Mouse (Mus musculus) midbrain, embryonic 13.5 days (tissue): ENCODE data around the gene Fam89b. TPM values are rescaled to one million over a fixed set of nuclear protein-coding genes. Genes with fewer than 3 reads are reported as not detected.
A peak's percentile ranks its signal among the peaks of the same experiment; 100 is the strongest.

Experiments
- ATAC-seq: fragments of 200-750 bp; cut with Nextera tagmentation; 2 replicates; pipeline ENCODE4 v1.8.0; 2017; ENCODE audit warnings: mild to moderate bottlenecking, moderate TSS enrichment, moderate library complexity
- H3K27ac ChIP-seq: fragments of 300-500 bp; sonication (generic); 2 replicates; pipeline ENCODE4 v1.5.1; 2015; ENCODE audit warnings: inconsistent platforms, mild to moderate bottlenecking, moderate library complexity
- H3K27me3 ChIP-seq: fragments of 300-500 bp; sonication (generic); 2 replicates; pipeline ENCODE4 v1.6.1; 2015; ENCODE audit warnings: mild to moderate bottlenecking, inconsistent platforms
- H3K36me3 ChIP-seq: fragments of 300-500 bp; sonication (generic); 2 replicates; pipeline ENCODE4 v1.6.1; 2015; ENCODE audit warnings: mild to moderate bottlenecking, inconsistent platforms
- H3K4me1 ChIP-seq: fragments of 300-500 bp; sonication (generic); replicated peaks from 2 replicates; pipeline ENCODE4 v1.6.1; 2015; ENCODE audit warnings: inconsistent platforms
- H3K4me2 ChIP-seq: fragments of 300-500 bp; sonication (generic); replicated peaks from 2 replicates; pipeline ENCODE4 v1.6.1; 2015; ENCODE audit warnings: moderate library complexity, mild to moderate bottlenecking, inconsistent platforms
- H3K4me3 ChIP-seq: fragments of 300-500 bp; sonication (generic); replicated peaks from 2 replicates; pipeline ENCODE4 v1.5.1; 2015; ENCODE audit warnings: mild to moderate bottlenecking, inconsistent platforms
- H3K9ac ChIP-seq: fragments of 300-500 bp; sonication (generic); replicated peaks from 2 replicates; pipeline ENCODE4 v1.6.1; 2015; ENCODE audit warnings: mild to moderate bottlenecking, inconsistent platforms
- H3K9me3 ChIP-seq: fragments of 300-500 bp; sonication (generic); 2 replicates; pipeline ENCODE4 v1.6.1; 2016; ENCODE audit warnings: mild to moderate bottlenecking, inconsistent platforms
- WGBS: fragments of 180-500 bp; shearing (Covaris S2); methylation state at CpG from one replicate; pipeline ENCODE4 v1.1.7; 2015; 5-methylcytosine and 5-hydroxymethylcytosine counted together
- polyA plus RNA-seq: library from polyadenylated mRNA; unstranded; fragments of >200 nt; fragmentation: Nextera tagmentation; extraction: Ambion mirVana; gene quantifications from 2 replicates; pipeline ENCODE4 v1.2.1, GENCODE M21; 2015

Gene Fam89b
- polyA plus RNA-seq, 1 experiment from 2014 or later = 197 TPM

- 1% methylated on average over 47 of the region's 47 CpGs for WGBS
- Histone ChIP-seq H3K9me3 (no peaks in the 10 kb centered on the region), H3K9ac (peak overlapping the region; percentile 82), H3K27ac (peak overlapping the region; percentile 79), H3K4me3 (peak overlapping the region; percentile 84), H3K27me3 (peaks cover 8% of the 10 kb centered on the region; the same call in 1 of the 2 replicates), H3K36me3 (peaks cover 5% of the 10 kb centered on the region; the same call in 1 of the 2 replicates), H3K4me2 (peak overlapping the region; percentile 97), H3K4me1 (peaks cover 45% of the 10 kb centered on the region)
- ATAC-seq = peak; percentile 84
Measured at GRCm38 (mm10) chr19:5731264-5731978, 2.0 kb upstream of the Fam89b start.

DNA sequence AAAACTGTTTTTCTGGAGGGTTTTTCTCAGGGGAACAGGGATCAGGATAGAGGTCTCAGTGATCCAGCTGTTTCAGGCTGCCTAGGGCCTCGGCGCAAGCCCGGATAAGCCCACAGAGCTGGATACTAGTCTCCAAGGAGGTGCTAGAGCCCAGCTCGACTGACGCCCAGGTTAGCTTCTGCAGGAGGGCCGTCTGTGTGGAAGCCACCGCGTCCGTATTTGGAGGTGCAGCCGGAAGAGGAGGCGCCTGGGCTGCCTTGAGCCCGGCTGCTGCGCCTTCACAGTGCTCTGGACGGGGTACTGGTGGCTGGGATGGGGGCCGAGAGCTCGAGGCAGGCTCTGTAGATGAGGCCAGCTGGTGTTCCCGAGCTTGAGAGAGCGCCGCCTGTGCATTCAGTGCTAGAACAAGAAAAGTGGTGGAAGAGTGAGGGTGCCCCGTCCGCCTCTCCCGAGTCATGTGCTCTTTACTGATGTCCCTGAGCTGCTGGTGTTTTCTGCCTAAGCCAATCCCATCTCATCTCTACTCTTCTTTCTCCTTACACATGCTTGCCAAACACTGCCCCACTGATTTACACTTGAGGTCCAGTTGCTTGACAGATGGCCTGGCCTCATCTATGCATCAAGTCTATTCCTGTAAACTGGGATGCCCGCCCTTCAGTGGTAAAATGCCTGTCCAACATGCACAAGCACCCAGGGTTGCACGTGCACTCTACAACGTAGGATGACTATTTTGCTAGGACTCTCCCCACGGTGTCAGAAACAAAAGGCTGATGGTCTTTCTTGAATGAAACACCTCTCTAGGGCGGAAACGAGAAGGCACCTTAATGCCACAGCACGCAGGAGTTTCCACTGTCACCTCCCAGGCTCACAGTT lies 1.1 kb upstream of the Fam89b start:
- 0 out of 2 replicates have a peak overlapping the region, but pooled peaks have one; percentile 98 for H3K27ac ChIP-seq
- H3K4me3 ChIP-seq = peak overlapping the region; percentile 95
- no peaks in the 10 kb centered on the region for H3K9me3 ChIP-seq
- H3K9ac ChIP-seq = peak overlapping the region; percentile 99
- 75% methylated on average over 29 of the region's 29 CpGs for WGBS
- H3K4me1 ChIP-seq = peaks cover 54% of the 10 kb centered on the region
- ATAC-seq = no peak
- H3K27me3 ChIP-seq = peaks cover 8% of the 10 kb centered on the region; the same call in 1 of the 2 replicates
- H3K4me2 ChIP-seq = peak overlapping the region; percentile 97
- peaks cover 9% of the 10 kb centered on the region for H3K36me3 ChIP-seq

DNA sequence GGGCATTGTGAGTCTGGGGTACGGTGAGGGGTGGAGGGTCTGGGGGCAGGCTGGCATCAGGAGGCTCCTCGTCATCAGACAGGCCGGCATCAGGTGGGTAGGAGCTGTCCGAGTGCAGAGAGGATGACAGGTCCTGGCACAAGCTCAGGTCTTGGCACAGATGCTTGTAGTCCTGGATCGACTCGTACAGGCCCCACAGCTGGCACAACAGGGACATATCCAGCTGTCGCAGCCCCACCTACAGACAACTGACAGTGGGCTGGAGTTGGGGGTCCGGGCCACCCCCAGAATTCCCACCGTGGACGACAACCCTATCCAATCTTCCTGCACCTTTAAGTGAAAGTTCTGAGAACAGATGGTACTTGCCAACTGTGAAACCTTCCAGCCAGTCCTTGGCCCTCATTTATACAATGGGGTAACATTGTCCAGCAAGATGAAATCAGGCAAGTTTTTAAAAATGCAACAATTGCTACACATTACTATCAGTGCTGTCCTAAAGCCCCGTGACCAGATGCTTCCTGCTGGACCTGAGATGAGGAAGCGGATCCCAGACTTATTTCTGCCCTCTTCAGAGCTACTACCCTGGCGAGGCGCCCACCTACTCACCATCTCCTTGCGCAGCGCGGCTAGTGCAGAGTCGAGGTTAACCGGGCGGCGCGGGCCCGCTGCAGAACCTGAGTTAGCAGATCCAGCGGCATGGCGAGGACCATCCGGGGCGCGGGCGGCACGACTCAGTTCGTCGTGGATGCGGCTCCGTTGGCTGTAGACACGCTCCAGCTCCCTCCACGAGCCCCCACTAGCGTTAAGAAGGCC lies 616 bp downstream of the Fam89b start:
- Histone ChIP-seq H3K4me2 (peak overlapping the region; percentile 97), H3K9me3 (no peaks in the 10 kb centered on the region), H3K27me3 (no peaks in the 10 kb centered on the region), H3K36me3 (peaks cover 26% of the 10 kb centered on the region), H3K27ac (peak overlapping the region; percentile 98), H3K9ac (peak overlapping the region; percentile 99), H3K4me1 (peaks cover 66% of the 10 kb centered on the region), H3K4me3 (peak overlapping the region; percentile 95)
- WGBS = 8% methylated on average over 37 of the region's 37 CpGs
- peak; percentile 29 for ATAC-seq

GRCm38 (mm10) chr19:5727701-5728100 lies 1.8 kb downstream of the Fam89b start:
- Histone ChIP-seq H3K4me1 (peaks cover 66% of the 10 kb centered on the region), H3K27ac (no peak overlapping the region), H3K9me3 (no peaks in the 10 kb centered on the region), H3K36me3 (peaks cover 33% of the 10 kb centered on the region), H3K9ac (peak overlapping the region; percentile 99), H3K4me3 (peak overlapping the region; percentile 95), H3K27me3 (no peaks in the 10 kb centered on the region), H3K4me2 (peak overlapping the region; percentile 97)
- no peak for ATAC-seq
- WGBS = 4% methylated on average over 14 of the region's 14 CpGs

GRCm38 (mm10) chr19:5726961-5727578 lies 2.4 kb downstream of the Fam89b start:
- Histone ChIP-seq H3K4me1 (peaks cover 66% of the 10 kb centered on the region), H3K36me3 (peaks cover 39% of the 10 kb centered on the region), H3K4me3 (peak overlapping the region; percentile 95), H3K27me3 (no peaks in the 10 kb centered on the region), H3K27ac (no peak overlapping the region), H3K9me3 (no peaks in the 10 kb centered on the region), H3K4me2 (peak overlapping the region; percentile 97), H3K9ac (peak overlapping the region; percentile 68)
- no peak for ATAC-seq
- WGBS = 80% methylated on average over 15 of the region's 15 CpGs

DNA sequence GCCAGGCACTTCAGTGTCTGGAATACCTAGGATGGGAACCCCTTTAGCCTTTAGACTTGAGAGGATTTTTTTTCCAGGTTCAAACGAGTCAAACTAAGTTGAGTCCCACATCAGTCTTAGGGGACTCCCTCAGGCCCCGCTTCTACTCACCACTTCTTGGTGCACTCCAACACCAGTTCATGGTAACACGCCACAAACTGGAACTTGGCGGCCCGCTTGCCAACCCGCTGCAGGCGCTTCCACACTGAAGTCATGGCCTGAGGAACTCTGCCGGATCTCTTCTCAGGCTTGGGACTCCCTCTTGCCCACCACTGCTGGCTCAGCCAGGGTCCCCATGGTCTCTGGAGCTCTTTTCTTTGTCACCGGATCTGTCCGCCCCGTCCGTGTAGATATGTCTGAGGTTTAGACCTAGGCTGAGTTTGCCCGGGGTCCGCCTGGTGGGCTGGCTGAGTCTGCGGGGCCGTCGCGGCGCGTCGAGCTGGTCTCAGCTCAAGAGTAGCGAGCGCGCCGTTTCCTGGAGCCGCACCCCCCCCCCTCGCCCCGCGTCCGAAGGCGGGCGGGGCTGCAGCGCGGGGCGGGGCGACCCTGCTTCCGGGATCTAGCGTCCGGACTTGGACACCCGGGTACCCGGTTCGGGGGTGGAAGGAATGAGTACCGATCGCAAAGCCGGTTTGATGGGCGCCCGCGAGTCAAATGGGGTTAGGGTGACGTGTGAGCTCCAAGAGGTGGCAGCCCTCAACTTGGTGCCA lies 3.5 kb downstream of the Fam89b start, which contains the start of gene Ehbp1l1:
Gene Ehbp1l1, minus strand, starts transcription at position 551 of the 749 bp plus-strand sequence.
- Histone ChIP-seq H3K36me3 (peaks cover 50% of the 10 kb centered on the region), H3K4me3 (peak within 1 kb of the TSS; percentile 95), H3K27ac (no peak within 1 kb of the TSS), H3K9me3 (no peaks in the 10 kb centered on the region), H3K4me2 (peak within 1 kb of the TSS; percentile 97), H3K9ac (peak within 1 kb of the TSS; percentile 68), H3K4me1 (peaks cover 58% of the 10 kb centered on the region), H3K27me3 (no peaks in the 10 kb centered on the region)
- no peak for ATAC-seq
- WGBS = 17% methylated on average over 41 of the region's 49 CpGs

- 86% methylated on average over 12 of the region's 12 CpGs for WGBS
- Histone ChIP-seq H3K9me3 (no peaks in the 10 kb centered on the region), H3K4me1 (peaks cover 50% of the 10 kb centered on the region), H3K36me3 (peaks cover 55% of the 10 kb centered on the region), H3K4me2 (peak overlapping the region; percentile 97), H3K27ac (no peak overlapping the region), H3K27me3 (no peaks in the 10 kb centered on the region), H3K9ac (peak overlapping the region; percentile 64), H3K4me3 (peak overlapping the region; percentile 40)
- ATAC-seq = no peak
Measured at GRCm38 (mm10) chr19:5725029-5725707, 4.3 kb downstream of the Fam89b start.

DNA sequence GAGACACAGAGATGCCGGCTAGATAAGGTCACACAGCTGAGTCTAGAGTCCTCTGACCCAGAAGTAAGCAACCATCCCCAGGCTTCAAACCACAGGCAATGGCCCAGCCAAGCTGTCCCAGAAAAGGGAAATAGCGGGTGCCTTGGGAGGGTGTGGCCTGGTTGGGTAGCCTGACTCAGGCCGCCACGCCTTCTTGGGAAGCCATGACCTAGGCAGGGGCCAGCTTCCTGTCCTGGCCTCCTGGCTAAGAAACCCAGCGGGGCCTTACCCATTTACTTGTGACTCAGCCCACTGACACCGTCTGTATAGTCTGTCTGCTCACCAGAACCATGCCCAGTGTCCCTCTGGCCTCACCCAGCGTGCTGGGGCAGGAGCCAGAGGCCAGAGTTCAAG lies 4.9 kb downstream of the Fam89b start:
- Histone ChIP-seq H3K27me3 (no peaks in the 10 kb centered on the region), H3K9me3 (no peaks in the 10 kb centered on the region), H3K27ac (no peak overlapping the region), H3K9ac (peak overlapping the region; percentile 64; the same call in 1 of the 2 replicates), H3K36me3 (peaks cover 61% of the 10 kb centered on the region), H3K4me1 (peaks cover 44% of the 10 kb centered on the region), H3K4me3 (no peak overlapping the region), H3K4me2 (peak overlapping the region; percentile 97; the same call in 1 of the 2 replicates)
- no peak for ATAC-seq
- WGBS = 86% methylated on average over 7 of the region's 7 CpGs

- Histone ChIP-seq H3K4me2 (no peak overlapping the region), H3K36me3 (peaks cover 67% of the 10 kb centered on the region), H3K4me1 (peaks cover 43% of the 10 kb centered on the region), H3K4me3 (no peak overlapping the region), H3K9me3 (no peaks in the 10 kb centered on the region), H3K27me3 (no peaks in the 10 kb centered on the region), H3K27ac (no peak overlapping the region), H3K9ac (0 out of 2 replicates have a peak overlapping the region, but pooled peaks have one; percentile 3)
- no peak for ATAC-seq
- 76% methylated on average over 4 of the region's 4 CpGs for whole genome bisulfite sequencing
Measured at GRCm38 (mm10) chr19:5723934-5724548, 5.4 kb downstream of the Fam89b start.

DNA sequence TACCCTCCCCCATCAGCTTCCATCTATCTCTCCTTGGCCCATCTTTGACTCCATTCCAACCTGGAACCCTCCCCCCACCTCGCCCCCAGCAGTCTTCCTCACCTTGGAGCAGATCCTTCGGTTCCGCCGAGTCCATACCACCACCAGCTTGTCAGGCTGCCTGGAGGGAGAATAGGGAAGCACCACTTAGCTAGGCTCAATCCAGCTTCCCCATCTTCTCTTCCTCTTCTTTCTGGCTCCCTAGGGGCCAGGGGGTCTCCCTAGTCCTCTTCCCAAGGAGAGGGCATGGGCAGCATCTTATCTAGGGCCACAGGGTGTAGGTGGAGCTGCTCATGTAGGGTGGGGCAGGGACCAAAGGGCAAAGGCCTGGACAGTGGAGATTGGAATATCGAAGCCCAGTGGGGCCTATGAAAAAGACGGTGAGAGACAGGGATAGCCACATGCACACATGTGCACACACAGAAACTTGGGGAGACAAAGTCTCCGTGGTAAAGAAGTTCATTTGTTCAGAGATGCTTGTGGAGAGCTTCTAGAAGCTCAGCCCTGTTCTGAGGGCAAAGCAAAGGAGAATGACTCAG lies 6.5 kb downstream of the Fam89b start:
- Histone ChIP-seq H3K36me3 (peaks cover 76% of the 10 kb centered on the region), H3K4me3 (no peak overlapping the region), H3K27me3 (no peaks in the 10 kb centered on the region), H3K4me1 (peaks cover 35% of the 10 kb centered on the region), H3K9me3 (no peaks in the 10 kb centered on the region), H3K27ac (no peak overlapping the region), H3K9ac (no peak overlapping the region), H3K4me2 (no peak overlapping the region)
- ATAC-seq = no peak
- 91% methylated on average over 7 of the region's 7 CpGs for WGBS
